Mouse (Mus musculus) lung, adult 2 months (tissue): ENCODE results near the gene Gramd1b.

Experiments used
- CTCF ChIP-seq: fragments of 200-500 bp; IDR thresholded peaks from 2 replicates; pipeline ENCODE4 v1.5.1; 2011; ENCODE audit warnings: mild to moderate bottlenecking, low read length, control low read depth; ENCODE audit not compliant: insufficient read depth
- POLR2A ChIP-seq: fragments of 200-500 bp; IDR thresholded peaks from 2 replicates; pipeline ENCODE4 v1.6.1; 2011; ENCODE audit warnings: low read depth, mild to moderate bottlenecking, control low read depth, low read length, borderline replicate concordance; ENCODE audit errors: extremely low read depth

- TF ChIP-seq CTCF (no peak), POLR2A (no peak)
Measured at GRCm38 (mm10) chr9:40409071-40409470, 122.1 kb downstream of the Gramd1b start.
